Mouse (Mus musculus): ENCODE results near the gene Fancd2.

DNA sequence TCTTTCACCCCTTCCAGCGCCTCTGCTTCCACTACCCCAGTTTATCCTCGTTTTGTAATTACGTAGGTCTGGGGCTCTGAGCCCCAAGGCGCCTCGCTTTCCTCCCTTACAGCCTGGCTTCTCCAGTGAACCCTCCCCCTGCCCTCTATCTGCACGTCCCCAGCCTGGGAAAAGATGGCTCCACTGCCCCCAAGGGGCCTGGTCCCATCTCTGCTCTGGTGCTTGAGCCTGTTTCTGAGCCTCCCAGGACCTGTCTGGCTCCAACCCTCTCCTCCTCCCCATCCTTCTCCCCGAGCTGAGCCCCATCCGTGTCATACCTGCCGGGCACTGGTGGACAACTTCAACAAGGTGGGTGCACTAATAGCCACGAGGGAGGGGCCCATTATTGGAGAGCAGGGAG, 47.8 kb upstream of the Fancd2 start:
- TF ChIP-seq CTCF (conservative IDR thresholded peaks at IDR 0.05; ENCODE audit: low read length) (no peak), POU5F1 (IDR thresholded peaks at IDR 0.05; ENCODE audit: borderline replicate concordance, low read length) (no peak), NANOG (IDR thresholded peaks at IDR 0.05; ENCODE audit: borderline replicate concordance, low read length) (no peak)
